Mouse (Mus musculus) bone marrow macrophage, adult 2 months (primary cell): ENCODE results near the gene Adipor2.

Experiments
- CTCF ChIP-seq: IDR thresholded peaks from 2 replicates; pipeline ENCODE4 v1.5.1; 2012; ENCODE audit warnings: low read depth, mild to moderate bottlenecking, low read length, moderate library complexity
- POLR2A ChIP-seq: IDR thresholded peaks from 2 replicates; pipeline ENCODE4 v1.6.1; 2012; ENCODE audit warnings: mild to moderate bottlenecking, low read depth, low read length, borderline replicate concordance

- TF ChIP-seq POLR2A (no peak), CTCF (no peak)
Observed at GRCm38 (mm10) chr6:119324776-119325175, 92.7 kb downstream of the Adipor2 start.
